Mouse (Mus musculus): ENCODE results near the gene Akr1d1. TPM values are rescaled to one million over a fixed set of nuclear protein-coding genes. Genes with fewer than 3 reads are reported as not detected.
A peak's percentile ranks its signal among the peaks of the same experiment; 100 is the strongest.

The Akr1d1 gene
- polyA plus RNA-seq, 1 experiment = not detected

DNA sequence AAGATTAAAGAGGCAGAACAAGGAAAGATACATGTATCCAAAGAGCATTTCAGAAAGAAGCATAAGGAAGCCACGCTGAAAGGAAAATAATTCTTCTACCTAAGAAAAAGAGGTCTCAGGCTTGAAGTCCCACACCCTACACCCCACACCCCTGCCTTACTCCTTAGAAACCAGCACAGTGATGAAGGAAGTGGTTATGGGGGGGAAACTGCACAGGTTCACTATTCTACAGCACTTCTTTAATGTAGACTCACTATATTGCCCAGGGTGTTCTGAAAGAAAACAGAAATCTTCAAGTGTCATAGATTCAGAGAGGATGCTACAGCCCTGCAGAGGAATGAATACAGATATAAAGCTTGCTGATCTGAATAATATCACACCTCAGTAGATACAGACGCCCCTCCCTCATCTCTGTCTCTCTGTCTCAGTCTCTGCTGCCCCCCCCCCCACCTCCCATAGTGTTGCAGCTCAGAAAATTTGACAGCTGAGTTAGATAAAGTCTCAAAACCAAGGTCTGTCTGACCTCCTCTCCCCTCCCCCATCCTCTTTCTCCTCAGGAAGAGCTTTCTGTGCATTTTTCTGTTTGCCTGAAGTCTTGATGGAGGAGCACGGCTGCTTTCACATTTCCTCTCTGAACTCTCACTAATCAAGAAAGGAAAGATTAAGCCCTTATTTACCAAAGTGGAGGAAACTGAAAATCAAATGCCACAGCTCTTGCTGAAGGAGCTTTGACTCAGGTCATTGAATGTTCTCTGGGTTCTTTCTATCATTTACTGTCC lies 77.7 kb downstream of the Akr1d1 start:
- Histone ChIP-seq H3K4me3 (ENCODE audit: insufficient read depth, low read length) (no peak overlapping the region), H3K27ac (ENCODE audit: insufficient read depth, low read depth, low read length) (no peak overlapping the region), H3K4me1 (ENCODE audit: control insufficient read depth, insufficient read depth, low read length) (peaks cover 2% of the 10 kb centered on the region; the same call in 1 of the 2 replicates)
- no peak for TF ChIP-seq CTCF (IDR thresholded peaks at IDR 0.05; ENCODE audit: low read depth, low read length)

DNA sequence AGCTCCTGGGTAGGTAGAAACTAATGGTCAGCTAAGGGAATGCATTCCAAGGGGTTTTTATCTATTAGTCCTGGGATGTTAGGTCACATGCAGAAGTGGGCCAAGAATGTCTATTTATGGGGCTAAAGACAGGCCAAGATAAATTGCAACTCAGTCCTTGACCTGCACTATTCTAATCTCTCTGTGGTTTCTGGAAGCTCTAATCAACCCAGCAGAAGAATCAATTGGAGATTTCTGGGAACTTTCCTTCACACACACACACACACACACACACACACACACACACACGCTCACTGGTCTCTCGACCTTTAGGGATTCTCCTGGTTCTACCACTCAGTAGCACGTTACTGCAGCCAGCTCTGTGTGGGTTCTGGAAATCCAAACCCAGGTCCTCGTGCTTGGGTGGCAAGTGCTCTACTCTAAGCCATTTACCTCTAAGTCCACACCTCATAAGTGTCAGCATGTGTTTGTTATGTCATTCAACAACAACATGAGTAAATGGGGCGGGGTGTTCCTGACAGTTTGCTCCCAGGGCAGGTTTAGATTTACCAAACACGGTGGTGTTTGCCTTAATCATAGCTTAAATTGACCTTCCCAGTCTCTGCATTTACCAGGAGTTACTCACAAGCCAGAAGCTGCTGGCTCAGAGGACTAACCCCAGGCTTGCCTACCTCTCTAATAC lies 82.8 kb downstream of the Akr1d1 start:
- Histone ChIP-seq H3K4me3 (ENCODE audit: insufficient read depth, low read length) (no peak overlapping the region), H3K4me1 (ENCODE audit: control insufficient read depth, insufficient read depth, low read length) (peaks cover 25% of the 10 kb centered on the region), H3K27ac (ENCODE audit: insufficient read depth, low read depth, low read length) (no peak overlapping the region)
- TF ChIP-seq CTCF (IDR thresholded peaks at IDR 0.05; ENCODE audit: low read depth, low read length) (no peak), POLR2A (IDR thresholded peaks at IDR 0.05; ENCODE audit: borderline replicate concordance, low read depth, low read length) (no peak)

DNA sequence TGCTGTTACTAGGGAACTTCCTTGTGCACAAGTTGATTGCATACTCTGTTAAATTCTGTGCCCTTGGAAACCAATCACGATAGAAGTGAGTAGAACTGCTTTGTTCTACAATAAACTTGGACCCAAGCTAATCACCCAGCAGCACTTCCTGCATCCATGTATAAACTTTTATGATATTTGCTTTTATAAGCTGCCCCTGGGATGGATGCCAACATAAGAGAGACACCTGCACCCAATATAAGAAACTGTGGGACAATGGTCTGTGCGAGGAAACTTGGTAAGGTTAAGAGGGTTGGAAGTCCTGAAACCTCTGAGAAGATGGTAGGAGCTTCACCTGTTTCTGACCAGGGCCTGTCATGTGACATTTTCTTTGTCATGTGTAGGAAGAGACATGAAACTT lies 85.5 kb downstream of the Akr1d1 start:
- TF ChIP-seq POLR2A (IDR thresholded peaks at IDR 0.05; ENCODE audit: borderline replicate concordance, low read depth, low read length) (no peak), CTCF (IDR thresholded peaks at IDR 0.05; ENCODE audit: low read depth, low read length) (no peak)
- peaks cover 34% of the 10 kb centered on the region for H3K4me1 ChIP-seq (ENCODE audit: control insufficient read depth, insufficient read depth, low read length)
- H3K4me3 ChIP-seq (ENCODE audit: insufficient read depth, low read length) = no peak overlapping the region
- peak overlapping the region; percentile 32 for H3K27ac ChIP-seq (ENCODE audit: insufficient read depth, low read depth, low read length)

DNA sequence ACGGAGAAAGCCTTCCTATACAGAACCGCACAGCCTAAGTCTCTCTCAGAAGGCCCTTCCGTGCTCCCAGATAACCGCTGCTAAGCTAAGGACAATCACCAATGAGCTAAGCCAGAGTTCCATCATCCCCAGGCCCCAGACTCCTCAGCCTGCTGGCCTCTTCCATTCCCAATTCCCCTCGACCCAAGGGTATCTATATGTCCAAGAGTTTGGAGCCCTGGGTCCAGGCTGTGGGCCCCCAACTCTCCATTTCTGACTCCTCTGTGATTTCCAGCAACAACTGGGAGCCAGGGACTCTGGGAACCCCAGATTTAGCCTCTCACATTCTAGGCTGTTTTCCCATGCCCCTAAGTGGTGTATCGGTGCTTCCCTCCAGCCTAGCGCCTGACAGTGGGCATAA lies 86.2 kb downstream of the Akr1d1 start:
- TF ChIP-seq POLR2A (IDR thresholded peaks at IDR 0.05; ENCODE audit: borderline replicate concordance, low read depth, low read length) = no peak
- TF ChIP-seq CTCF (IDR thresholded peaks at IDR 0.05; ENCODE audit: low read depth, low read length) = no peak
- Histone ChIP-seq H3K4me3 (ENCODE audit: insufficient read depth, low read length) (no peak overlapping the region), H3K4me1 (ENCODE audit: control insufficient read depth, insufficient read depth, low read length) (peaks cover 34% of the 10 kb centered on the region), H3K27ac (ENCODE audit: insufficient read depth, low read depth, low read length) (no peak overlapping the region)

DNA sequence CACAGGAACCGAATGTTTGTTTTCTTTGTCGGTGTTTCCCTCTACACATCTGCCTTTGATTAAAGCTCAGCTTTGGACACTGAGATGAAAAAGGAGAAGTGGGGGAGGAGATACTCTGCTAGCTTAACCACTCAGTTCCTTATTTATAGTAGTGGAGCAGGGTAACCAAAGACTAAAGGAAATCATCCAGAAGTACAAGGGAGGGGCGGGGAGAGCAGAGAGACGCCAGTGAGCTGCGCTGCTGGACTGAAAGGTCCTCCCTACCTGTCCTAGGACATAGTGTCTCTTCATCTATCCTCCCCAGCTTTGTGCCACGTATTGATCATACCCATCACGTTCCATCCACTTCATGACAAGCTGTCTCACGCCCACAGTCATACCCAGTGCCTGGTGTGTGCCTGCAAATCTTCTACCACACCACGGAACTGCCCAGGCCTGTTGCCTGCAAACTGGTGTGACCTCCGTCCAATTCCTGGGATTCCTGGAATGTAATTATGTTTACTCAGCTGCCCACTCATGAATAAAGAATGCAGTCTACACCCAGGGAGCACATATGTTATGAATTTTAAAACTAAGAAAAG lies 87.5 kb downstream of the Akr1d1 start:
- peaks cover 34% of the 10 kb centered on the region for H3K4me1 ChIP-seq (ENCODE audit: control insufficient read depth, insufficient read depth, low read length)
- TF ChIP-seq POLR2A (IDR thresholded peaks at IDR 0.05; ENCODE audit: borderline replicate concordance, low read depth, low read length) = no peak
- no peak for TF ChIP-seq CTCF (IDR thresholded peaks at IDR 0.05; ENCODE audit: low read depth, low read length)
- H3K4me3 ChIP-seq (ENCODE audit: insufficient read depth, low read length) = peak overlapping the region; percentile 19
- peak overlapping the region; percentile 90 for H3K27ac ChIP-seq (ENCODE audit: insufficient read depth, low read depth, low read length)

Other genes with a start within 250 kb of the Akr1d1 start
- not detected in 2 replicates for gene Dgki, start 230.0 kb upstream of the Akr1d1 start, polyA plus RNA-seq (2012; ENCODE audit: insufficient read depth, insufficient read length, missing spikeins)
- gene Creb3l2, start 88.0 kb upstream of the Akr1d1 start, polyA plus RNA-seq (2012; ENCODE audit: insufficient read depth, insufficient read length, missing spikeins) = 6.9 and 7.7 TPM in 2 replicates

Data from bone marrow macrophage, adult 2 months (primary cell).